Mouse (Mus musculus) embryonic fibroblast, embryonic 13.5 days (primary cell): ENCODE results near the gene Rcan2. TPM values are rescaled to one million over a fixed set of nuclear protein-coding genes. Genes with fewer than 3 reads are reported as not detected.

ENCODE experiments used
- H3K27ac ChIP-seq: 2 replicates; pipeline ENCODE4 v1.5.1; 2012; ENCODE audit warnings: low read length, control low read depth, inconsistent platforms; ENCODE audit not compliant: insufficient read depth
- H3K4me1 ChIP-seq: 2 replicates; pipeline ENCODE4 v1.6.1; 2011; ENCODE audit warnings: low read length; ENCODE audit not compliant: control insufficient read depth, insufficient read depth
- H3K4me3 ChIP-seq: 2 replicates; pipeline ENCODE4 v1.5.1; 2011; ENCODE audit warnings: mild to moderate bottlenecking, control low read depth, low read length; ENCODE audit not compliant: insufficient read depth
- CTCF ChIP-seq: IDR thresholded peaks from 2 replicates; pipeline ENCODE4 v1.5.1; 2011; ENCODE audit warnings: mild to moderate bottlenecking, control low read depth, low read length, moderate library complexity, borderline replicate concordance; ENCODE audit not compliant: insufficient read depth
- POLR2A ChIP-seq: IDR thresholded peaks from 2 replicates; pipeline ENCODE4 v1.6.1; 2011; ENCODE audit warnings: low read depth, mild to moderate bottlenecking, control low read depth, low read length, moderate library complexity
- polyA plus RNA-seq: library from polyadenylated mRNA; stranded (reverse); fragments of >200 nt; gene quantifications from 2 replicates; pipeline ENCODE4 v1.2.4, GENCODE M21; 2011; ENCODE audit warnings: low read depth; ENCODE audit not compliant: missing spikeins, insufficient read length

The Rcan2 gene
- polyA plus RNA-seq, 1 experiment: 20.4 TPM

DNA sequence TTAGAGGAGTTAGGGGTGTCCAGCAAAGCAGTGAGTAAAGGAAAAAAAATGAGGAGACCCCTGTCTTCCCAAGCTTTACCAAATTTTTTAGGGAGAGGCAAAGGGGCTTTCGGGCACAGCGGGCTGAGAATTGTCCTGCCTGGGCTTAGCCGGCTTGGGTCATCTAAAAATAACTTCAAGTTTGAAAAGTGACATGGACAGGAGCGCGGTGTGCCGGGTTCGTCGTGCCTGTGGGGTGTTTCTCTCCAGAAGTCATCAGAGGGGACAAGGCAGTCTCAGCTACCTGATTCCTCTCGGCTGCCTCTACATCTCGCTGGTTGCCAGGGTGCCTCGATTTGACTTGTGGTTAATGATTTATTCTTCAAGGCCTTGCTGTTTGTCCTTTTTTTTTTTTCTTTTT lies 1.3 kb downstream of the Rcan2 start:
- TF ChIP-seq CTCF (no peak), POLR2A (no peak)
- H3K4me1 ChIP-seq: no peaks in the 10 kb centered on the region
- H3K27ac ChIP-seq: no peak overlapping the region
- peak overlapping the region; percentile 47 for H3K4me3 ChIP-seq

DNA sequence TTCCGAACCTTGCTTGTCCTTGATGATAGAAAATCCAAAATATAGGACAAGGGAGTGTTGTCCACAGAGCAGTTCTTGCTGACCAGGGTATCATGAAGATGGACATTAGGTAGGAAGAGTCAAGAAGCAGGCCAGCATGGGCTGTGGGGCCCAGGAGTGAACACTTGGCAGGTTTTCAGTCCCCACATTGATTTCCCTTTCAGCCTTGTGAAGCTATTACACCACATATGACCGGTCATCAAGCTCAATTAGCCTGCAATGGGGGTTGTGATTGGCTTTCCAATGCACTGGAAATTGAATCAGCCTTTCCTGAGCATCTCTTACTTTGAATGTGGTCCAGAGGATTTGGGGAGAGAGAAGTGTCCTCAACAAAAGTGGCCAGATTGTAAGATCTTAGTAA lies 2.0 kb downstream of the Rcan2 start:
- Histone ChIP-seq H3K4me1 (no peaks in the 10 kb centered on the region), H3K4me3 (no peak overlapping the region), H3K27ac (no peak overlapping the region)
- TF ChIP-seq POLR2A (no peak), CTCF (no peak)

DNA sequence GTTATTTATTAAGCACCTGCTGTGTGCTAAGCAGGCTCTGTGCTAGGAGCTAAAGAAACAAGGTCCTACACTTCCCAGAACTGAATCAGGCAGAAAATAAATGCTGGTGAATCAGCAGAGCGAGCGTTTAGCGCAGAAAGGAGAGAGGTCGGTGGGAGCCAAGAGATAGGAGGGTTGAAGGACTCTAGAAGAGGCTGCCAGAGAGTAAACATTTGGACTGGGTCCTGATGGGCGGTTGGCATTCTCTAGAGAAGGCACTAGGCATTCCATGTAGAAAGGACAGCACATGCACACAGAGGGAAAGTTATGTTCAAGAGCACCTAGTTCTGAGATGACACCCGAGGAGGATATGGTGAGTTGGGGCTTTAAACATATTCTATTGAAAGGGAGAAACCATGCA lies 2.6 kb downstream of the Rcan2 start:
- no peak for TF ChIP-seq CTCF
- TF ChIP-seq POLR2A: no peak
- Histone ChIP-seq H3K4me1 (no peaks in the 10 kb centered on the region), H3K4me3 (no peak overlapping the region), H3K27ac (no peak overlapping the region)

DNA sequence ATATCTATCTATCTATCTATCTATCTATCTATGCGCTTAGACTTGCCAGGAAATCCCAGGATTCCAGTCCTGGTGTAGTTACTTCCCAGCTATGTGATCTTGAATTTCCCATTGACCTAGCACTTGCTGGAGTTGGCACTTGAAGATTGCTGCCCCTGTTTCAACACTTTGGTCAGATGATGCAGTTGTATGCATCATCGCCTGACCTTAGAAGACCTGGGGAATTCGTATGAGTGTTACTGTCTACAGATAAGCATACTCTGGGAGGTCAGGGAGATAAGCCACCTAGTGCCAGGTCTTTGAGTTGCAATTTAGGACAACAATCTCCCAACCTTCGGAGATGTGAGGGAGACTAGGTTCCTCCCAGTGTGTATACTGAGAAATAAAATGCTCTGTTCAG lies 5.7 kb downstream of the Rcan2 start:
- no peaks in the 10 kb centered on the region for H3K4me1 ChIP-seq
- no peak overlapping the region for H3K4me3 ChIP-seq
- TF ChIP-seq POLR2A (no peak), CTCF (no peak)
- no peak overlapping the region for H3K27ac ChIP-seq

DNA sequence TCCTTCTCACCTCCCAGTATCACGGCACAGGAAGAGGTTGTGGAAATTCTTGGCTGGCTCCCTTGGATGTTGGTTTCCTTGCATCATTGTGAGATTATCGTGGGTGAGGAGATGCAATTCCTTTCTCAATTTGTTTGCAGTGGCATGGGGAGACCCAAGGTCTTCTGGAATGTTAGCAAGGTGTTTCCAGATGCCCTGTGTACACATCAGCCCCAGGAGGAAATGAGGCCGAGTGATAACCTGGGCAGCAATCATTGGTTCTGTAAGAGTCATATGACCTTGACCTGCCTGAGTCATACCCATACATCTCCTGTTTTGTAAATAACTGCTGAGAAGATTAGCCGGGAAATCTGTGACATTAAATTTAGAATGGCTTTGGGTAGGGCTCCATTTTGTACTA lies 10.3 kb downstream of the Rcan2 start:
- no peak overlapping the region for H3K27ac ChIP-seq
- no peaks in the 10 kb centered on the region for H3K4me1 ChIP-seq
- TF ChIP-seq POLR2A (no peak), CTCF (no peak)
- H3K4me3 ChIP-seq: no peak overlapping the region

DNA sequence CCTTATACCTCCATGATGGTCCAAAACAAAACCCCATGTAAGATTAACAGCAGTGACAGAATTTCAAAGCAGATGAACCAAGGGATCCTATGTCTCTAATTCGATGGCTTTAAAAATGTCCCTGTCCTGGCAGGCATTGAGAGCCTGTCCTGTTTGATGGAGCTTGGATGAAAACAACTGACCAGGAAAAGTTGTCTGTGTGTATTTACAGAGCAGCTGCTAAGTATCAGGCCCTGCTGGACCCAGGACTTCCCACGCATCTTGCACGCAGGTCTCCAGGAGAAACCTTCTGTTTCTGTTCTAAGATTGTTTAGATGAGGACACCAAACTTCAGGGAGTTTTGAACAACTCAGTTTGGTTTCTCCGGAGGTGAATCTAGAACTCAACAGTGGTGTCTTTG lies 14.2 kb downstream of the Rcan2 start:
- H3K4me1 ChIP-seq: no peaks in the 10 kb centered on the region
- no peak overlapping the region for H3K4me3 ChIP-seq
- TF ChIP-seq CTCF (no peak), POLR2A (no peak)
- H3K27ac ChIP-seq: no peak overlapping the region

DNA sequence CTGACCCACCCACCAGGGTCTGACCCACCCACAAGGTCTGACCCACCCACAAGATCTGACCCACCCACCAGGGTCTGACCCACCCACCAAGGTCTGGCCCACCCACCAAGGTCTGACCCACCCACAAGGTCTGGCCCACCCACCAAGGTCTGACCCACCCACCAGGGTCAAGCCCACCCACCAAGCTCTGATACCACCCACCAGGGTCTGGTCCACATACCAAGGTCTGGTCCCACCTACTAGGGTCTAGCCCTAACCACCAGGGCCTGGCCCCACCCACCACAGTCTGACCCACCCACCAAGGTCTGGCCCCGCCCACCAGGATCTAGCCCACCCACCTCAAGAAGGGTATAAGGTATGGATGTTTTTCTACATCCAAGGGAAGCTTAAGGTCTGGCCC lies 15.3 kb downstream of the Rcan2 start:
- no peak overlapping the region for H3K27ac ChIP-seq
- no peak overlapping the region for H3K4me3 ChIP-seq
- H3K4me1 ChIP-seq: no peaks in the 10 kb centered on the region
- no peak for TF ChIP-seq POLR2A
- no peak for TF ChIP-seq CTCF

DNA sequence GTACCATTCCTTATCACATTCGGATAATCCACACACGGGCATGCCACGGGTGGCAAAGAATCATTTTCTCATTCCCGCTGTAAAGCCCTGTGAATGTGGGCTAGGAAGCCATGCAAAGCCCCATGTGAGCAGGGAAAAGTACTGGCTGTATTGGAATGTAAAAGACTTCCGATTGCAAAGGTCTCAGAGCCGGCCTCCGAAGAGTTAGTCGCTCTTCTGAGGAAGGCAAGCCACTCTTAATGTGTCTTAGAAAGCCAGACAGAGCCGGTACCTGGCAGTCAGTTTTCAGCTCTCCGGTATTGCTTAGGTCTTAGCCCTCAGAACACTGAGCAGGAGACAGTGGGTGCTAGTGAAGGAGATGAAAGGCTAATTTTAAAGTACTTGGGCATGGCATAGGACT lies 16.0 kb downstream of the Rcan2 start:
- H3K4me1 ChIP-seq: no peaks in the 10 kb centered on the region
- TF ChIP-seq POLR2A (no peak), CTCF (no peak)
- no peak overlapping the region for H3K4me3 ChIP-seq
- H3K27ac ChIP-seq: no peak overlapping the region

DNA sequence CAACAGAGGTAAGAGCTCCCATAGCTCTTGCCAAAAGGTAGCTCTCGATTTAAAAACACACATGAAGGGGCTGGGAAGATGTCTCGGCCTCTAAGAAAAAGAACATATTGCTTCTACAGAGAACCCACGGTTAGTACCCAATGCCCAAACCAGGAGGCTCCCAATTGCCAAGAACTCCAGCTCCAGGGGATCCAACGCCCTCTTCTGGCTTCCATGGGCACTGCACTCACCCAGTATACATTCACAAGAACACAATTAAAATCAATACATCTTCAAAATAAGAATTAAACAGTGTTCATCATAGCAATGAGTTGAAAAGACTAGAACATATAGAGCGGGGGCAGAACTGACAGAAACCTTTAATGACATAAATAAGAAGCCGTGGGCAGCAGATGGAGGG lies 17.2 kb downstream of the Rcan2 start:
- Histone ChIP-seq H3K27ac (no peak overlapping the region), H3K4me1 (no peaks in the 10 kb centered on the region), H3K4me3 (no peak overlapping the region)
- TF ChIP-seq POLR2A (no peak), CTCF (no peak)

DNA sequence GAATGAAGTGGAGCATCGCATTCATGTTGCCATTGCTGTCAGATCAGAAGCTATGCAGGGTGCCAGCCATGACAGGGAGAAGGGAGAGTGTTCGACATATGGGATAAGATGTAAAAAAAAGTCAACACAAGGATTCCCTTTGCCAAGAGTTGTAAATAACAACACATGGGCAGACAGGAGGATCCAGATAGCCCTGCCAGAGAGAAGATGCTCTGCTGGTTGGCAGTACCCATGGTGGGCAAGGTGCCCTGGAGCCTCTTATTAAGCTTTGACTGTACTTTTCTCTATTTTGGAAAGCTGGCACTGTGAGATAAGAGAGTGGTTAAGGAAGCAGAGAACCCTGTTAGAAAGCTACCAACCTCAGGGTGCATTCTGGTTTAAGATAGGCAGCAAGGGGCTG lies 19.8 kb downstream of the Rcan2 start:
- Histone ChIP-seq H3K4me1 (no peaks in the 10 kb centered on the region), H3K27ac (no peak overlapping the region), H3K4me3 (no peak overlapping the region)
- TF ChIP-seq POLR2A (no peak), CTCF (no peak)

DNA sequence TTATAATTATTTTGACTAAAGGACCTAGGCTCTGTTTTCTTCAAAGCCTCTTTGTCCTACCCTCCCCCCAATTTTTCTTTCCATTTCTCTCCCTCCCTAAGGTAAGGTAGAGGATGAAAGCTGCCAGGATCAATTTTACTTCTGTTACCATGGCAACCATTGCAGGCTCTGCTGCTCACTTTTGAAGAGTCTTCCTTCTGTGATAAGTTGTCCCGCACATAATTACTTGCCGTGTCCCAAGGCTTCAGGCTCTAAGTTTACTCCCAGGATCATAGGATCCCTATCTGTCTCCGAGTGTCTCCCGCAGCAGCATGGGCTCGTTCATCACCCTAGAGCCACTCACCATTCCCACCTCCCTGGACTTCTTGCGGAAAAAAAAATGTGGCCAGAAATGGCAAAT lies 21.1 kb downstream of the Rcan2 start:
- TF ChIP-seq CTCF (no peak), POLR2A (no peak)
- Histone ChIP-seq H3K4me1 (no peaks in the 10 kb centered on the region), H3K27ac (no peak overlapping the region), H3K4me3 (no peak overlapping the region)
